Mouse (Mus musculus) layer of hippocampus, adult 11-12 months (tissue): Measurements from ENCODE around the gene Mdk.

Experiments
- DNase-seq: peaks from one replicate; pipeline ENCODE4 v3.0.0; 2022; ENCODE audit warnings: low spot score

Gene Mdk

DNA sequence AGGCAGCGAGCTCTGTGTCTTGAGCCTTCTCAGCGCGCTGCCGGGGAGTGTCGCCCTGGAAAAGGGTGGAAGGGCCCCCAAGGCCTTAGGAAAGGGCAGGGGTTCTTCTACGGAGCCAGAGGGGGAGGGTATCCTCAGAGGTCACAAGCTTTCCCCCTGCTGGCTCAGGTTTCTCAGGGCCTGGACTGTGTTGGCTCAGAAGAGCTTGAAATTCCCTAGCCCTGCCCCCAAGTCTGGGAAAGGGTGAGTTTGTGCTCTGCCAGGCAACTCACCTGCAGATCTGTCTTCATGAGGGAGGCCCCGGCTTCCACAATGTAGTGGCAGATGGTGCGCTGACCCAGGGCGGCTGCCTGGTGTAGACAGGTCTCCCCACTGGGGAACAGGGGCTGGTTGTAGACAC, 1.4 kb upstream of the Mdk start:
- DNase-seq, result no peak

DNA sequence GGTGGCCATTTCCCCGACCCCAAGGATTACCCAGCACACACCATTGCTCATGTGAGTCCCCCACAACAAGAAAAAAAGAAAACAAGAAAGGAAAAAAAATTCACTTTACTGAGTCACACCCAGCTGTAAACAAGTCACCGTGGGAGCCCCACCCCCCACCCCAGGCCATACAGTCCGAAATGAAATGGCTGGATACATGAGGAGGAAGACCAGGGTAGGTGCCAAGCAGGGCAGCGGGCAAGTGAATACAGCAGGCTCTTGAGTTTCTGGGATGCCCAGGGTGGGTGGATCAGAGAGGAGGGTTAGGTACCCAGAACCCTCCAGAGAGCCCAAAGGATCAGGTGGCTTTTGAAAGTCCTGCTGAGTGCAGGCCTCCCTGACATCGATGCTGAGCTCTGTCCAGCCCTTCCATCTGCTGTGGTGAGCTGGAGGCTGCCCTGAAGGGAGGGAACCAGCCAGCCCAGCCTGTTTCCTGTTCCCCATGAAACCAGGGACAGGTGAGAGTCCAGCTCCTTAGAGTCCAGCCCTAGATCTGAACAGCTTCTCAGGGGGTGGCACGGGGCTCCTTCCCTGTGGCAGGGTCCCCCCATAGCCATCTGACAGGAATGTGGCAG, 747 bp upstream of the Mdk start:
- DNase-seq, result no peak

DNA sequence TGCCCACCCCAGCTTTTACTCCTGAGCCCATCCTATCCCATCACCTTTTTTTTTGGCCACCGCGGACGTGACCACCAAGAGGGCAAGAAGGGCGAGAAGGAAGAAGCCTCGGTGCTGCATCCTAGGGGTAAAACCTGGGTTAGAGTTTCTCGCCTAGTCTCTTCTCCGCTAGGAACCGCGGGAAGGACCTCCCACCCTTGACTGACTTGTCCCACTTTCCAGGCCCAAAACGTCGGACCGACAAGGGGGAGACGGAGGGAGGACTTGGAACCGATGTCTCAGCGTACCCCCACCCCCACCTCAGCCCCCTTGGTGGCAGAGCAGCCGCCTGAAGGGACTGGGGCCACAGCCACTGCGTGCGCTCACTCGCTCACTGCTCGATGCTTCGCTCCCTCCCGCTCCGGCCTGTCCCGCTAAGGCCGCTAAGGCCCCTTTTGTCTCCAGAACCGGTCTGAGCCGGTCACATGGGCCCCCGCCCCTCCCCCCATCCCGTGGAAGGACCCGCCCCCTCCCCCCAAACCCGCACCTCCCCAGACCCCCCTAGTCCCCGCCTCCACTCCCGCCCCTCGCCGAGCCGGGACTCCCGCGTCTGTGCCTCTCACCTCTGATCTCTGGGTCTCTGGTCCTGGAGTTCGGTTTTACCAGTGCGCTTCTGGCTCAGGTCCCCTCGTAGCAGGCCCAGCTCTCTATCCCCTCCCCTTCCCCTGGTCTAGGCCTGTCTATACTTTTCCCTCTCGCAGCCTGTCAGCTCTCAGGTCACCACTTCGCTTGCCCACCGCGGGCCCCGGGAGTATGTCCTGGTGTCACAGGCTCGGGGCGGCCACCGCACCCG, 553 bp downstream of the Mdk start:
- DNase-seq, result no peak

DNA sequence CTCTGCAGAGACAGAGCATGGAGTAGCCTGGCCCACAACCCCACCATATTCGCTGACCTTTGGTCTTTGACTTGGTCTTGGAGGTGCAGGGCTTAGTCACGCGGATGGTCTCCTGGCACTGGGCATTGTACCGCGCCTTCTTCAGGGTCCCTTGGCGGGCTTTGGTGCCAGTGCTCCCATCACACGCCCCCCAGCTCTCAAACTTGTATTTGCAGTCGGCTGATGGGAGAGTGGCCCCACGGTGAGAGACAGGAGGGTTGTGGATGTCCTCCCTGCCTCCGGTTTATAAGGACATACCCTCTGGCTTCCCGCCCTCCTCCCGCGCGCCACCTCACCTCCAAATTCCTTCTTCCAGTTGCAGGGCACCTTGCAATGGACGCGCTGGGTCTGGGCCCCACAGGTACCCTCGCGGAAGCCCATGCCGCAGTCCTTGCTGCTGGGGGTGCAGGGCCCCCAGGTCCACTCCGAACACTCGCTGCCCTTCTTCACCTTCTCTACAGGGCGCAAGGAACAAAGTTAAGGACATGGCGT, 1.3 kb downstream of the Mdk start:
- DNase-seq, result no peak

DNA sequence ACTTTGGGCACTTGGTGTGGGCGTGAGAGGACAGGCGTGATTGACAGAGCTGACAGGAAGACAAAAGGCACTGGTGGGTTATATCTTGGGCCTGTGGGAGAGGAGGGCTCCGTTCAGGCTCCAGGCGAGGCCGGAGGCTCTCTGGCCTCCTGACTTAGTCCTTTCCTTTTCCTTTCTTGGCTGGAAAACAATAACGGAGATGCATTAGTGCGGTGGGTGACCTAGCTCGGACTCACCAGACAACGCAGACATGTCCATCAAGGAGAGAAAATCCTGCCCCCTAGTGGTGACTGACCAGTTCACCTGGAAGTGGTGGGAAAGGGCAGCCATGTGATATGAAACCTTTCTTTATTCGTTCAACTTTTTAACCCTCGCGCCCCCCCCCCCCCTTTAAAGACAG, 2.2 kb downstream of the Mdk start:
- DNase-seq, result no peak

DNA sequence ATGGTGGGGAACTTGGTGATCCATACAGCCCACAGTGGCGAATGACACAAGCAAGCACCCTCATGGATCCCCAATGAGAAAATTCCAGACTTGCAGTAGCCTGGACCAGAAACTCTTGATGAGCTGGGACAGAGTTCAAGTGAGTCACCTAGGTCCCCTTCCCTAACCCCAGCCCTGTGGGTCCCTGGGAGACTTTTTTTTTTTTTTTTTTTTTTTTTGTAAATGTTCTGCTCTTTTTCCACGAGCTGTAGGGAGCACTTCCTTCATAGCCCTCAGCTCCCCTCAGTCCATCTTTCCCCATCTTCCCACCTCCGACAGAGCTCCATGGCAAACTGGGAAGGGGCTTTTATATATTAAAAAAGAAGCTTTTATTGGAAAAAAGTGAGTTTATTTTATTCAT, 2.6 kb downstream of the Mdk start:
- no peak for DNase-seq

DNA sequence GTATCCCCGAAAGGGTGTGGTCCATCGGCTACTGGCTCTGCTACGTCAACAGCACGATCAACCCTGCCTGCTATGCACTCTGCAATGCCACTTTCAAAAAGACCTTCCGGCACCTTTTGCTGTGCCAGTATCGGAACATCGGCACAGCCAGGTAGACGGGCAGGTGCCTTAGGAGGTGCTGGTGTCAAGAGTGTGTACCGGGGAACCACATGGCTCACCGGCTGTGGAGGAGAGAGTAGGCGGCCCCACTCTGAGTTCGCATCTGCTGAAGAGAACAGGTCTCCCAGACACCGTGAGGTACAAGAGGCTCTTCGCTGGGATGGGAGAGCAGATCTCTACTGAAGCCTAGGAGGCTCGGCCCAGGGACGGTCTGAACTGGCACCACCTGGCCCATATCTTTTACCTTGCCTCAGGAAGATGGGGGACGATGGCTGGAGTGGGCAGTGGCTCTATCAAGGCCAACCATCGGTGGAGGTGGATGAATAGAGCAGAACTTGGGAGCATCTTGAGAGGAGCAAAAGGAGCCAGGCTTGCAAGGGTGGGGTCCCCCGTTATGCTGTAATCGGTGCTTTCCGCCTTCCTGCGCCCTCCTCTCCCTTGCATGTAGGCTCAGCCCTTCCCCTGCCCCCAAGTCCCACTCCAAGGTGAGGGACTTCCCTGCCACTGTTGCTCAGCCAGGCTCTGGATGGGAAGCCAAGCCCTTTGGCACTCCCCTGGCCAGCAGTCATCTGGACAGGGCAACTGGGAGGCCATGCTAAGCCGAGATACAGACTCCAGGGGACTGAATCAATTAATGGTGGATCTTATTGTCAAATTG, 3.4 kb downstream of the Mdk start:
- no peak for DNase-seq

DNA sequence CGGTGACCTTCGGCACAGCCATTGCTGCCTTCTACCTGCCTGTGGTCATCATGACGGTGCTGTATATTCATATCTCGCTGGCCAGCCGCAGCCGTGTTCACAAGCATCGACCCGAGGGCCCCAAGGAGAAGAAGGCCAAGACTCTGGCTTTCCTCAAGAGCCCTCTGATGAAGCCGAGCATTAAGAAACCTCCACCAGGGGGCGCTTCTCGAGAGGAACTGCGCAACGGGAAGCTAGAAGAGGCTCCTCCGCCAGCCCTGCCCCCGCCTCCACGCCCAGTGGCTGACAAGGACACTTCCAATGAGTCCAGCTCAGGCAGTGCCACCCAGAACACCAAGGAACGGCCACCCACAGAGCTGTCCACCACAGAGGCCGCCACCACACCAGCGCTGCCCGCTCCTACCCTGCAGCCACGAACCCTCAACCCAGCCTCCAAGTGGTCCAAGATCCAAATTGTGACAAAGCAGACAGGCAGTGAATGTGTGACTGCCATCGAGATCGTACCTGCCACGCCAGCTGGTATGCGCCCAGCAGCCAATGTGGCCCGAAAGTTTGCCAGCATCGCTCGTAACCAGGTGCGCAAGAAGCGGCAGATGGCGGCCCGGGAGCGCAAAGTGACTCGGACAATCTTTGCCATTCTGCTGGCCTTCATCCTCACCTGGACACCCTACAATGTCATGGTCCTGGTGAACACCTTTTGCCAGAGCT, 4.1 kb downstream of the Mdk start:
- peak; percentile 87 for DNase-seq

DNA sequence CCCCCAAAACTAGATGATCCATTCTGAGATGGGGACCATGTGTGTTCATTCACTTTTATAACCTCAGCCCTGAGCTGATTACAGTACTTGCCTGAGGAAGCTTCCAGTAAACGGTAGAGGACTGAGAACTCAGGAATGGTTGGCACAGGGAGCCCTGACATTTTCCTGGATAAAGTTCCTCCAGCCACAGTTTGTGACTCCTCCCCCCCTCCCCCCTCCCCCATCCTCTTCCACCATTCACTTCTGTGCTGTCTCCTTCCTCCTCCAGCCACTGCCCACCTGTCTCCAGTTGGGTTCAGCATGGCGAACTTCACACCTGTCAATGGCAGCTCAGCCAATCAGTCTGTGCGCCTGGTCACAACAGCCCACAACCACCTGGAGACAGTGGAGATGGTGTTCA, 5.1 kb downstream of the Mdk start, which contains the start of gene Chrm4:
TSS of gene Chrm4 (plus strand) at position 301 of the 400 bp plus-strand sequence.
- DNase-seq, result no peak

DNA sequence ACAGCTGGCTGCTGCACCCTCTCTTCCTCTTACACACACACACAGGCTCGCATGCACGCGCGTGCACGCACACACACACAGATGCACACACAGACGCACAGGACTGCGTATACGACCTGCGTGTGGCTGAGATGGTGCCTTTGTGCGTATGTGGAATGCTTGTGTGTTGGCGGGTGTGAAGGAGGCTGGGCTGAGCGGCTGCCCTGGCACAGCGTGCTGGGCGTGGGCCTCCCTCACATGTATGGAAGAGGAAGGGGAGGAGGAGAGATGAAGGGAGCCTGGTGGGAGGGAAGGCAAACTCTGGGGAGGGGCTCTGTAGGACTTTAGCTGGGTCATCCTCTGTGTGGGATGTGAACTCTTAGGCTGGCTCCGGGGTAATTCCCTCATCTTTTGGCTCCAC, 6.7 kb downstream of the Mdk start:
- DNase-seq, result no peak

DNA sequence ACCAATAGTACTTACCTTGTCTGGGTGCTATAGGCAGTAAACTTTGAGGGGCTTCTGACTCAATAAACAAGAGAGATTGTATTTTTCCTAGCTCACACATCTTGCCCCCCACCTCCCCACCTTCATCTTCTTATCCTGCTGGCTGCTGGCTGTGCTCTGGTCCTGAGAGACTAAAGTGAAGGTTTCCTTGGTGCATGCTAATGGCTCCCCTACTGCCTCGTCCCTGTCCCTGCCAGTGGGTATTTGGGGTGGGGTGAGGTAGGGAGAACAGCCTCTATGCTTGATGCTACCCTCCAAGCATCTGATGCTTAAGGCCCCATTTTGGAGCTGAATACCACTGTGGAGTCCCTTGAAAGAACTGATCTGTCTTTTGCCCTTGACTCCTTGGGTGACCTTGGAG, 7.4 kb downstream of the Mdk start:
- DNase-seq, result no peak

DNA sequence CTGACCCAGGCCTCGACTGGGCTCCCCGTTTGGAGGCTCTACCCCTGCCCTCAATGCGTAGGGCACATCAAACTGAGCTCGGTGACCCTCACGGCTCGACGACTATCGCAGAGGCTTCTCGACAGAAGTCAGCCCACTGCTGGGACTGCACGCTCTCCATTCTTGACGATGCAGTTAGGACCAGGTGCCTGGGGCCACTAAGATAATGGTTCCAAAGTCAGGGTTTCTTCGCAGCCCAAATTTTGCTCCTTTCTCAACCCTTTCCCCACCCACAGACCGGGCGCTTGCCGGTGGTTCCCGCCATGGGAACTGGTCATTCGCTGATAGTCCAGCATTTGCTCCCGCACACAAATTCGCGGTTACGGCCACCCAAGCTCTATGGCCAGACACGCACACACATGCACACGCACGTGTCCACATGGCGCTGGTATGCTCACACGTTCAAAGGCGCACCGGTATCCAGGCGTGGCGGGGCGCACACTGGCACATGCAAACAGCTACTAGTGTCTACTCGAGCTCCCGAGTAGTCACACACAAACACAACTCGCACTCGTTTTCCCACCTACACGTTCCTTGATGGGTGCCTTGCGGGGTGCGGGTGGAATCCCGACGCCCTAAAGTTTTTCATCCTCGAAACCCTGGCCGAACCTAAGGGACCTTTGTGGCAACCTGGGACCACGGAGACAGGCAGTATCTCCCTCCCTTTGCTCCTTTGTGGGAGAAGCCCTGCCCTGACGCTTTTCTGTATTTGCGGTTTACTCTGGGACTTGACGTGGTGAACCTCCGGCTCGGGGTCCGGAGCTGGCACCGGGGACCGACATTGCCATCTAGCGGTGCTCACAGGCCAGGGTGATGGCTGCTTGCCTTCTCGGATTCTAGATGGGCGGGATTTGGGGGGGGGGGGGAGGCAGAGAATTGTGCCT, 8.4 kb downstream of the Mdk start:
- DNase-seq, result no peak

DNA sequence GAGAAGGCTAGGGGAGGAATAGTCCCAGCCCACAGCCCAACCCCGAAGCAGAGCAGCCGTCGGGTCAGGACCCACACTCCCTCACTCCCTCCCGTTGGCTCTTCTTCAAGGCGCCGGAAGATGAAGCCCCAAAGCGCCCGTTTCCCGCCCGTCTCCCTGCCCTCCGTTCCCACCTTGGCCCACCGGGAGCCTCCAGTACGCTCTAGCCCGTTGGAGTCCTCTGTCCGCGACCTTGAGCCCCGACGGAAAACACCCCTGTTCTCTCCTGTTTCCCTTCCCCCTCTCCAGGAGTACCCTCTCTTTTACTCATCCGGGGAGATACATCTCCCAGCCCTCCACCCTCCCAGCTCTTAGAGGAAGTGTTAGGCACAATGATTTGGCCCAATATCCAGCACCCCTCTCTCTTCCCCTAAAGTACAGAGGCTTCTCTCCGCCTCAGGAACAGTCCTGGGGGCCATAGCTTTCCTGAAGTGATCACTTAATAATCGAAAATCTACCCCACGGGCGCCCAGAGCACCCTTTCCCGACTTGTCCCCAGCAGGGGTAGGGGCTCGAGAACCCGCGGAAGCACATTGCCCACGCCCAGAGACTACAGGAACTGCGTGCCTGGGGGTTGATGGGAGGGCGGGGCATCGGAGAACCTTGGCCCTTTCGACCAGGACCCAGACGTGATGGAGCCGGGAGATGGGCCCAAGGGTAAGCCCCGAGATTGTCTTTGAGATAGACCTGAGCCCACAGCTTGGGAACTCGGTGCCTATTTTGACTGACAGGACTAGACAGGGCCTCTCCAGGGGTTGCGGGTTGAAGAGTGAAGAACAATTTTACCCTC, 9.3 kb downstream of the Mdk start:
- DNase-seq, result no peak

DNA sequence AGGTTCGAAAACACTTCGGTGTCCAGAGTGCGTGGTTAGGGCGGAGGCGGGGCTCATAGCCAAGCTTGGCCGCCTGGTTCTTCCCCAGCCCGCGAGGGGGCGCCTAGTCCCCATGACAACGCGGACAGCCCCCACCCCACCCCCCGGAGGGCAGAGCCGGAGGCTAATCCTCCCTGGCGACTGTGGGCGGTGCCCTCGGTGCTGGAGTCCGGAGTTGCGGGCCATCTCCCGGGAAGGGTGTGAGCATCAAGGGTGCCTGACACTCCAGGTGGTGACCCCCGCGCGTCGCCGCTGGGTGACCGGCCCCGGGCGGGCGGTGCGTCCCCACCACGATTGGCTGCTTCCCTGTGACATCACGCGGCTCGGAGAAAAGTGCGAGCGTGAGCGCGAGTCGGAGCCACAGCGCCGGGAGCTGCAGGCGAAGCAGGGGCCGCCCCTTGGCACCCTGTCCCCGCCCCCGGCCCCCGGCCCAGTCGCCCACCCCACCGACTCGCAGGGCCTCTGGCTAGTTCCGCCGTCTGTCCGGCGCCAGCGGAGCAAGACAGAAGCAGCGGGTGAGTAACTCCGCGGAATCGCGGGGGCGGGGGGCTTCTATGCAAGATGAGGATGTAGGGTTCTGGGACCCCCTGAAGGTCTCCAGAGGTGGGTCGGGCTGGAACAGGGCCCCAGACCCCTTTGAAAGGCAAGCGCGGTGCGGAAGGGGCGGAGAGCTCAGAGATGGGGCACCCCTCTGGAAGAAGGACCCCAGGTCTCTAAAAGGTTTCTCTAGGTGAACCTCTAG, 10.1 kb downstream of the Mdk start:
- peak; percentile 75 for DNase-seq

DNA sequence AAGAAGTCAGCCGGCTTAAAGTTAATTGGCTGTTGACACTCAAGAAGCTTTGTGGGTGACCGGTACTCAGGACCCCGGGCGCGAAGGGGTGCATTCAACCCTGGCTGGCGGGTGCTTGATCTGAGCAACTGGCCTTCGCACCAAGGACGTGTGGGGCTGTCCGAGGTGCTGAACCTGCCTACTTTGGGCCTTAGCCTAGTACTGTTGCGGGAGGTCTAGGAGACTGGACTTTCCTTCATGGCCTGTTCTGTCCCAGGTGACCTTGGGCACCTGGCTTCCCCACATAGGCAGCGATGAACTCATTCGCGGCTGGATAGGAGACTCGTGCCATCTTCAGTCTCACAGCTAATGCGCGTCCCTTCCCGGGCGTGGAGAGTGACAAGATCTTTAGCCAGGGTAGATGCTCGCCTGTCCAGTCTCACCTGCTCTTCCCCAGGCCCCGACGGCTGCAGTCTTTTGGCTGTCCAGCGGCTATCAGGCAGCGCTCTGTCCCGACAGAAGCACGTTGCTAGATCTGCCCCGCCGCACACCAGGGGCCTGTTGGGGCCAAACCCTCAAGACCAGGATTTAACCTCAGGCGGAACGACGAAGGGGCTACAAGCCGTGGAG, 10.8 kb downstream of the Mdk start:
- no peak for DNase-seq

DNA sequence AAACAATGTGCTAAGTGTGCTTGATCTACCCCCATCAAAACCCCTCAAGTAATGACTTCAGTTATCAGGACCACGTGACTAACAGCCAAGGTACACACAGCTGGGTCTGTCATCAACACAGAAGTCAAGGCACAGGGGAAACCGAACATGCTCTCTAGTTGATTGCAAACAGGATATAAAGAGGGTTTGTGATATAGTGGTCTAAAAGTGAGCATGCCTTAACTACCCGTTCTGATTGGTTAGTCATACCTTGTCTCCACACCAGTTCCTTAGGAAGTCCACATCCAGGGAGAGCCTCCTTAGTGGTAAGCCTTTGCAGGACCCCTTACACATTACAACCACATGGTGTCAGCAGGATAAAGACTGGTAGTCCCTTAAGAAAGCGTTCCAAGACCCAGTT, 12.0 kb downstream of the Mdk start:
- DNase-seq, result no peak

DNA sequence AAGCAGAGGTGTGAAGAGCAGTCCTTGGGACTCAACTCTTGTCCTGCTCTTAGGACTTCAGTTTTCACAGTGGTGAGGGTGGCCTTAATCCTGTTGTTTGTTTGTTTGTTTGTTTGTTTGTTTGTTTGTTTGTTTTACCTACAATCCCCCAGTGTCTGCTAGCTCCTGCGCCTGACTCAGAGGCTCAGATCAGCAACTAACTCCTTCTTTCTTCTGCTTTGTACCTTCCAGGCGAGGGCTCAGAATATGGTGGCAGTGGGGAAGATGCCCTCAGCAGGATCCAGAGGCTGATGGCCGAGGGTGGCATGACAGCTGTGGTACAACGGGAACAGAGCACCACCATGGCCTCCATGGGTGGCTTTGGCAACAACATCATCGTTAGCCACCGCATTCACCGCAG, 15.0 kb downstream of the Mdk start:
- DNase-seq, result no peak

DNA sequence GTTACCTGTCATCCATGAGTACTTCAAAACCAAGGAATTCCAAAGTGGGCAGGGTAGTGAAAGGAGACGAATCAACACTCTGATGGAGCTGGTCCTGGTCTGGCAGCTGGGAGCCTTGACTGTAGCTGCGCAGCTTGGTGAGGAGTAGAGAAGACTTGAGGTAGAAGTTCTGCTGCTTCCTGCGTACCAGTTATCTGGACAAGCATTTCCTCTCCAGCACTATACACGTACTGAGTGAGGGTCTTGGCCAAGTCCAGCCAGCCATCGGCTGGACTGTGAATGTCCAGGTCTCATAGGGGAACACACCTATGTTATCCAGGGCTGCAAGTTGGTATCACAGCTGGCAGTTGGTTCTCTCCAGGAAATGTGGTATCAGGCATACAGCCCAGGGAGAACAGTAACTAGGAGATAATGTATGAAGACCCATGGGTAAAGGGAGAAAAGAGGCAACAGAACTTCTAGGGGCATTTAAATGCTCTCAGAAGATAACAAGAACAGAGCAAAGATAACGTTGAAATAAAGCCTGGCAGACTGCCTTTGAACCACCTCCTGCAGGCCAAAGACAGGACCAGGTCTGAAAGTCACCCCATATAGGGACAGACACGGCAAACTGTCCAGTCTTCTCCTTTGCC, 15.6 kb downstream of the Mdk start:
- DNase-seq, result no peak
